Mouse (Mus musculus) limb, embryonic 10.5 days (tissue): ENCODE results near the gene Atg7. TPM values are rescaled to one million over a fixed set of nuclear protein-coding genes. Genes with fewer than 3 reads are reported as not detected.
A peak's percentile ranks its signal among the peaks of the same experiment; 100 is the strongest.

Experiments
- DNase-seq: peaks from one replicate; pipeline ENCODE4 v3.0.0-alpha.2; 2017; ENCODE audit warnings: low spot score
- H3K27ac ChIP-seq: fragments of 300-500 bp; sonication (generic); 2 replicates; pipeline ENCODE4 v1.5.1; 2016; ENCODE audit warnings: mild to moderate bottlenecking
- H3K27me3 ChIP-seq: fragments of 300-500 bp; sonication (generic); 2 replicates; pipeline ENCODE4 v1.6.1; 2016; ENCODE audit warnings: low read depth, mild to moderate bottlenecking; ENCODE audit not compliant: poor library complexity, severe bottlenecking
- H3K36me3 ChIP-seq: fragments of 300-500 bp; sonication (generic); 2 replicates; pipeline ENCODE4 v1.6.1; 2016; ENCODE audit warnings: mild to moderate bottlenecking, moderate library complexity
- H3K4me1 ChIP-seq: fragments of 300-500 bp; sonication (generic); 2 replicates; pipeline ENCODE4 v1.6.1; 2016
- H3K4me3 ChIP-seq: fragments of 300-500 bp; sonication (generic); 2 replicates; pipeline ENCODE4 v1.5.1; 2016; ENCODE audit warnings: mild to moderate bottlenecking, moderate library complexity
- H3K9me3 ChIP-seq: fragments of 300-500 bp; sonication (generic); replicated peaks from 2 replicates; pipeline ENCODE4 v1.6.1; 2016; ENCODE audit warnings: mild to moderate bottlenecking
- WGBS: fragments of 180-500 bp; shearing (Covaris S2); methylation state at CpG from one replicate; pipeline ENCODE4 v1.1.7; 2016; 5-methylcytosine and 5-hydroxymethylcytosine counted together
- polyA plus RNA-seq: library from polyadenylated mRNA; unstranded; fragments of >200 nt; fragmentation: Nextera tagmentation; extraction: Ambion mirVana; gene quantifications from 2 replicates; pipeline ENCODE4 v1.2.1, GENCODE M21; 2016

Gene Atg7
- polyA plus RNA-seq, 1 experiment from 2014 or later = 21.0 TPM

DNA sequence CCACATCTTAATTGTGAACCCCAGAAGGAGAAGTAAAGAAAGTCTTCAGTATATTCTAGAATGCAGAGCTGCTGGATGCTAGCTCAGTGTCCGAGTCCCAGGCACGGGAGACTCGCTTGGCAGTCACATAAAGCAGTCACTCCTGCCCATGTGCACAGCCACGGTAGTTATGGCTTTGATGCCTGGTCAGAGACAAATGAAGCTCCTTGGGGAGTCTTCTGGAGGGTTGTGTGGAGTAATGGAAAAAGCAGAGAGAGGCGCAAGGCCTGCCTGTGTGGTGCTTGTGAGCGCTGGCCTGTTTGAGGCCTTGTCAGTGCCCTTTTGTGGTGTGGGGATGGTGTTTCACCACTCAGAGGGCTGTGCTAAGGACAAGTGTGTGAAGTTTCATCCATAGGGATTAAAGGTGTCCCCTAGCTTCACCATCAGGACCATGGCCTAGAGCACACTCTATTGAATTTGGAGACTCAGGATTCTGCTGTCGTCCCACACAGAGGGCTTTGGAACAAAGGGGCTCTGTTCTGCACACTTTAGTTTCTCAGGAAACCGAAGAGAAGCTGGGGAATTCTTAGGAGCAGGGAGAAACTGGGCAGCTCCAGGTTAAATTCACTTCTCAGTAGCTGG, 161.1 kb downstream of the Atg7 start:
- H3K27me3 ChIP-seq = no peaks in the 10 kb centered on the region
- no peaks in the 10 kb centered on the region for H3K9me3 ChIP-seq
- H3K4me1 ChIP-seq = peaks cover 43% of the 10 kb centered on the region
- DNase-seq = no peak
- peak overlapping the region; percentile 73 for H3K27ac ChIP-seq
- H3K36me3 ChIP-seq = no peaks in the 10 kb centered on the region
- no peak overlapping the region for H3K4me3 ChIP-seq
- WGBS = 75% methylated on average over 8 of the region's 8 CpGs

DNA sequence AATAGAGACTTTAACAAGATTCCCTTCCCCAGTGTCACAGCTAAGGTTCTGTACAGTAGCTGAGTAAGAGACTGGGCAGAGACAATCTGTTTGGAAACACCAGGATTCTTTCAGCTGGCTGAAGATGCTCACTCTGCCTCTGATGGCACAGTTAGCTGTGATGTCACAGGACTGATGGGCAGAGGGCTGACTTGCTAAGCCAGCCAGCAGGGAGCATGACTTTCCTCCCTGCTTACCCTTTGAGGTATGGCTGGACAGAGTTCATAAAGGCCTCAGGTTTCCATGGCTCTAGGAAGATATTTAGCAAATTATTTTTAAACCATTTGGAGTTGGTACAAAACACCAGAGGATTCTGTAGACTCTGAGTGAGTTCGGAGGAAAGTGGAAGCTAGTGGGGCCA, 162.0 kb downstream of the Atg7 start:
- DNase-seq = no peak
- H3K4me3 ChIP-seq = no peak overlapping the region
- H3K36me3 ChIP-seq = no peaks in the 10 kb centered on the region
- H3K4me1 ChIP-seq = peaks cover 44% of the 10 kb centered on the region
- no peaks in the 10 kb centered on the region for H3K9me3 ChIP-seq
- 0 out of 2 replicates have a peak overlapping the region, but pooled peaks have one; percentile 25 for H3K27ac ChIP-seq
- no peaks in the 10 kb centered on the region for H3K27me3 ChIP-seq
- WGBS = 84% methylated on average over 1 of the region's 1 CpGs

DNA sequence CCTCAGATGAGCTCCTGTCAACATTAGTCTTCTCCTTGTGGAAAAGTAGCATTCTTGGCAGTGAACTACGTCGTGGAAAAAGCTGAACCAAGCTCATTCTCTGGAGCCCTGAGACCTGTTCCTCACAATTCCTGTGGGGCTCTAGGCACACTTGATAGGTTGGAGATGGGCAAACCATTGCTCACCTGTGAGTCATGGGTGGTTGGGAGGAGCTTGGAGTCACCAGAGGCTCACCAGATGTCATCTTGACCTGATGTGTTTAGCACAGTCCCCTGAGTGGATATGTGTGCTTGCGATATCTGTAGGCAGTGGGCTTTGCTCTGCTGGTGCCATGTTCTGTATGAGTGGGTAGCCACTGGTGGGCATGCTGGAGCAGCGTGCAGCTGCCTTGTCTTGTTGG, 163.0 kb downstream of the Atg7 start:
- Histone ChIP-seq H3K27me3 (no peaks in the 10 kb centered on the region), H3K4me3 (no peak overlapping the region), H3K4me1 (peaks cover 44% of the 10 kb centered on the region), H3K36me3 (no peaks in the 10 kb centered on the region), H3K9me3 (no peaks in the 10 kb centered on the region), H3K27ac (no peak overlapping the region)
- DNase-seq = no peak
- 92% methylated on average over 4 of the region's 4 CpGs for WGBS

DNA sequence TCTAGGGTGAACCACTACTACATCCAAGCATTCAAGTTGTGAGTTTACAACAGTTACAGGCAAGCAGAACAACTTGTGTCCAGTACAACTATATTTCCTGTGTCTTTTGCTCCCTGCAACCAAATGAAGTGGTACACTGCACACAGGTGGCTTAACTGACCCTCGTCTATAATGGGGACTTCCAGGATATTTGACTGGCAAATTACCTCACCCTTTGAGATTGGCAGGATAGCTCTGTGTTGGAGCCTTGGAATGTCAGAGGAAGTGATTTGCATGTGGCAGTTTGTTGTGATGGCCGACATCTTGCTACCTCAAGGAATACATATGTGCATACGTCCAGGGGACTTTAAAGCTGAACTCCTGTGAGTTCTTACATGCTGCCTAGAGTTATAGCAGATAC, 164.6 kb downstream of the Atg7 start:
- H3K27ac ChIP-seq = peak overlapping the region; percentile 25; the same call in 1 of the 2 replicates
- no peak for DNase-seq
- 85% methylated on average over 3 of the region's 3 CpGs for WGBS
- no peaks in the 10 kb centered on the region for H3K36me3 ChIP-seq
- no peaks in the 10 kb centered on the region for H3K27me3 ChIP-seq
- H3K4me3 ChIP-seq = no peak overlapping the region
- H3K9me3 ChIP-seq = no peaks in the 10 kb centered on the region
- H3K4me1 ChIP-seq = peaks cover 43% of the 10 kb centered on the region

- peak overlapping the region; percentile 54 for H3K27ac ChIP-seq
- 94% methylated on average over 3 of the region's 3 CpGs for WGBS
- H3K4me1 ChIP-seq = peaks cover 47% of the 10 kb centered on the region
Observed at GRCm38 (mm10) chr6:114808654-114809430, 165.9 kb downstream of the Atg7 start.

DNA sequence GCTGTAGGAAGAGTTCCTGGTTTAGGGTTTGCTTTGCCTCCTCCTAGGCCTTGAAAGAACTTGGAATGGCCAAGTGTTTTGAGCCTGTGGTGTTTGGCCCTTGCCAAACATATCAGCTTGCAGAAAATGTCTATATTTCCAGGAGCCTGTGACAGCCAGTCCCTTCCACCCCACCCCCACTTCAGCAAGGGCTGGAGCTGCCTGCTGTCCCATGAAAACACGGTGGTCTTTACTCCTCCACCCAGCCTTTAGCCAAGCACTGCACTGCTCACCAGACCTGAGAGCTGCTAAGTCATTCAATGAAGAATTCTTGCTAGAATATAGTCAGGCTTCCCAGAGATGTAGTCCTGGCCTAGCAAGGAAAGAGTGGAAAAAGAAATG, 166.5 kb downstream of the Atg7 start:
- H3K27ac ChIP-seq = peak overlapping the region; percentile 54
- WGBS = 42% methylated on average over 1 of the region's 1 CpGs
- no peaks in the 10 kb centered on the region for H3K27me3 ChIP-seq
- no peak overlapping the region for H3K4me3 ChIP-seq
- H3K9me3 ChIP-seq = no peaks in the 10 kb centered on the region
- no peaks in the 10 kb centered on the region for H3K36me3 ChIP-seq
- no peak for DNase-seq
- peaks cover 48% of the 10 kb centered on the region for H3K4me1 ChIP-seq

More at GRCm38 (mm10) chr6:114808654-114809430, 165.9 kb downstream of the Atg7 start:
- DNase-seq = no peak
- Histone ChIP-seq H3K27me3 (no peaks in the 10 kb centered on the region), H3K9me3 (no peaks in the 10 kb centered on the region), H3K36me3 (no peaks in the 10 kb centered on the region), H3K4me3 (no peak overlapping the region)

- no peaks in the 10 kb centered on the region for H3K36me3 ChIP-seq
- H3K4me1 ChIP-seq = peaks cover 39% of the 10 kb centered on the region
- H3K4me3 ChIP-seq = no peak overlapping the region
- no peak overlapping the region for H3K27ac ChIP-seq
- H3K27me3 ChIP-seq = 0 out of 2 replicates have a peak, but pooled peaks cover 9% of the 10 kb centered on the region
- H3K9me3 ChIP-seq = no peaks in the 10 kb centered on the region
- 88% methylated on average over 5 of the region's 5 CpGs for WGBS
- no peak for DNase-seq
Observed at GRCm38 (mm10) chr6:114812322-114812721, 169.4 kb downstream of the Atg7 start.

- H3K27ac ChIP-seq = no peak overlapping the region
- 85% methylated on average over 4 of the region's 4 CpGs for WGBS
- no peak overlapping the region for H3K4me3 ChIP-seq
- no peaks in the 10 kb centered on the region for H3K9me3 ChIP-seq
- DNase-seq = no peak
- H3K27me3 ChIP-seq = 0 out of 2 replicates have a peak, but pooled peaks cover 9% of the 10 kb centered on the region
- peaks cover 41% of the 10 kb centered on the region for H3K4me1 ChIP-seq
- no peaks in the 10 kb centered on the region for H3K36me3 ChIP-seq
Observed at GRCm38 (mm10) chr6:114812779-114813178, 169.9 kb downstream of the Atg7 start.

- Histone ChIP-seq H3K36me3 (no peaks in the 10 kb centered on the region), H3K27ac (no peak overlapping the region), H3K27me3 (peaks cover 9% of the 10 kb centered on the region; the same call in 1 of the 2 replicates), H3K4me1 (peaks cover 47% of the 10 kb centered on the region), H3K4me3 (no peak overlapping the region), H3K9me3 (no peaks in the 10 kb centered on the region)
- WGBS = 62% methylated on average over 6 of the region's 6 CpGs
- DNase-seq = no peak
Observed at GRCm38 (mm10) chr6:114814199-114814881, 171.4 kb downstream of the Atg7 start.

DNA sequence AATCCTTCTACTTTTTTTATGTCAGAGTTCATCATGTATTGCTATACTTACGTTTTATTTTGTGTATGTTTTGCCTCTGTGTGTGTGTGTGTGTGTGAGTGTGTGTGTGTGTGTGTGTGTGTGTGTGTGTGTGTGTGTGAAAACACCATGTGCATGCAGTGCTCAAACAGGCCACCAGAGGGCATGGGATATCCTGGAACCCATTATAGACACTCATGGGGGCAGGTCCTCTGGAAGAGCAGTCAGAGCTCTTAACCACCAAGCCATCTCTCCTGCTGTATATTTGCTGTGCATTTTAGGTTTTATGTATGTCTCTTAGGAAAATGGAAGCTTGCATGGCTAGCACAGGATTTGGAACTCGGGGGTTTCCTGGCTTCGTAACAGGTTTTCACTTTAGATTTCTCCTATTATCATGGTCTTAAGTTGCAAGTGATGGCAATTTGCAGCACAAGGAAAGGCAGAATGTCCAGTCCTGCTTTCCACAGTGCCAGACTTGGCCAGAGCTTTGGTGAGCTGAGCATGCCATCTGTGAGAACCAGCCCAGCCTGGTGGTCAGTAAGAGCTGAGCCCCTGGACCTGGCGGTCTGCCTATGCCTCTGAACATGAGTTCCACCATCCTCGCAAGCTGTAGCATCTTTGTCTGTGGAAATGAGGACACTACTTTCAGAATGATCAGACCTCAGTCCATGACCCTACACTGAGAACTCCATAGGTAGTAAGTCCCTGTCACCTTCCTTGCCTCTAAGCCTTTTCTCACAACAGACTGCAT, 172.2 kb downstream of the Atg7 start:
- whole genome bisulfite sequencing = 95% methylated on average over 5 of the region's 5 CpGs

GRCm38 (mm10) chr6:114817948-114818347, 175.1 kb downstream of the Atg7 start:
- Histone ChIP-seq H3K27me3 (peaks cover 9% of the 10 kb centered on the region; the same call in 1 of the 2 replicates), H3K4me3 (no peak overlapping the region), H3K9me3 (no peaks in the 10 kb centered on the region), H3K4me1 (peaks cover 37% of the 10 kb centered on the region), H3K36me3 (no peaks in the 10 kb centered on the region), H3K27ac (peak overlapping the region; percentile 61; the same call in 1 of the 2 replicates)
- DNase-seq = no peak
- 60% methylated on average over 11 of the region's 11 CpGs for WGBS

More for the DNA sequence above, 172.2 kb downstream of the Atg7 start:
- Histone ChIP-seq H3K4me3 (no peak overlapping the region), H3K4me1 (peaks cover 47% of the 10 kb centered on the region), H3K36me3 (no peaks in the 10 kb centered on the region), H3K27me3 (peaks cover 9% of the 10 kb centered on the region; the same call in 1 of the 2 replicates), H3K27ac (no peak overlapping the region), H3K9me3 (no peaks in the 10 kb centered on the region)
- no peak for DNase-seq

DNA sequence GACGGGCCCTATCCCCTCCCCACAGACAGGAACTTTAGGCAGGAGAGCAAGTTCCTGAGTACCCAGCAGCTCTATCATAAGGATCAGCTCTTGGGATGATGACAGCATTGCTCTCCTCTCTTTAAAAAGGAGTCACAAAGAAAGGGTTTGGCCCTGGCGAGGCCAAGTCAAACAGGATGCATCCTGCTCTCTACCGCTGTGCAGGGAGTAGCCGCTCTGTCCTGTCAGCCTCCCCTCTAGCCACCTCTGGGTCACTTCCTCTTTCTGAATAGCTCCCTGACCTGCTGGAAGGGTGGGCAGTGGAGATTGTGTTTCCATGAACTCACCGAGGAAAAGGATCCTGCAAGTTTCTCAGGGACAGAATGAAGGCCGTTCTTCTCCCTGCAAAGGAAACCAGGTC, 175.6 kb downstream of the Atg7 start:
- H3K4me3 ChIP-seq = no peak overlapping the region
- WGBS = 60% methylated on average over 6 of the region's 6 CpGs
- H3K4me1 ChIP-seq = peaks cover 36% of the 10 kb centered on the region
- no peaks in the 10 kb centered on the region for H3K36me3 ChIP-seq
- peaks cover 9% of the 10 kb centered on the region; the same call in 1 of the 2 replicates for H3K27me3 ChIP-seq
- H3K27ac ChIP-seq = peak overlapping the region; percentile 61
- no peak for DNase-seq
- H3K9me3 ChIP-seq = no peaks in the 10 kb centered on the region
